Mouse (Mus musculus): ENCODE results near the gene Asic2.

Gene Asic2

GRCm38 (mm10) chr11:81964561-81964960, 3.7 kb downstream of the Asic2 start:
- in situ Hi-C loops (cut with MboI, MseI): no loop called here

- in situ Hi-C loops (cut with MboI, MseI): no loop called here
These were observed 13.9 kb downstream of the Asic2 start for GRCm38 (mm10) chr11:81954398-81954797.

- in situ Hi-C loops (cut with MboI, MseI): no loop called here
These were observed 20.2 kb downstream of the Asic2 start for GRCm38 (mm10) chr11:81948021-81948420.

- in situ Hi-C loops (cut with MboI, MseI): no loop called here
These were observed 26.1 kb downstream of the Asic2 start for GRCm38 (mm10) chr11:81942167-81942566.

GRCm38 (mm10) chr11:81940988-81941387, 27.3 kb downstream of the Asic2 start:
- in situ Hi-C loops (cut with MboI, MseI): no loop called here

GRCm38 (mm10) chr11:81937516-81937915, 30.7 kb downstream of the Asic2 start:
- in situ Hi-C loops (cut with MboI, MseI): no loop called here

GRCm38 (mm10) chr11:81926393-81926792, 41.9 kb downstream of the Asic2 start:
- in situ Hi-C loops (cut with MboI, MseI): no loop called here

- in situ Hi-C loops (cut with MboI, MseI): no loop called here
These were observed 44.6 kb downstream of the Asic2 start for GRCm38 (mm10) chr11:81923626-81924025.

- in situ Hi-C loops (cut with MboI, MseI): no loop called here
These were observed 45.2 kb downstream of the Asic2 start for GRCm38 (mm10) chr11:81923096-81923495.

- in situ Hi-C loops (cut with MboI, MseI): no loop called here
These were observed 52.8 kb downstream of the Asic2 start for GRCm38 (mm10) chr11:81915501-81915900.

- in situ Hi-C loops (cut with MboI, MseI): no loop called here
These were observed 55.2 kb downstream of the Asic2 start for GRCm38 (mm10) chr11:81913071-81913470.

GRCm38 (mm10) chr11:81909397-81909894, 58.8 kb downstream of the Asic2 start:
- in situ Hi-C loops (cut with MboI, MseI): no loop called here

GRCm38 (mm10) chr11:81908760-81909159, 59.5 kb downstream of the Asic2 start:
- in situ Hi-C loops (cut with MboI, MseI): no loop called here

GRCm38 (mm10) chr11:81902318-81902717, 65.9 kb downstream of the Asic2 start:
- in situ Hi-C loops (cut with MboI, MseI): no loop called here

GRCm38 (mm10) chr11:81897547-81898354, 70.5 kb downstream of the Asic2 start:
- in situ Hi-C loops (cut with MboI, MseI): no loop called here

- in situ Hi-C loops (cut with MboI, MseI): no loop called here
These were observed 71.7 kb downstream of the Asic2 start for GRCm38 (mm10) chr11:81896511-81896910.

GRCm38 (mm10) chr11:81871506-81872213, 96.6 kb downstream of the Asic2 start:
- in situ Hi-C loops (cut with MboI, MseI): loop anchor here (5.0 kb wide), 1 partner anchor 61 kb away; no protein-coding TSS in a partner anchor

GRCm38 (mm10) chr11:81865661-81866382, 102.4 kb downstream of the Asic2 start:
- in situ Hi-C loops (cut with MboI, MseI): no loop called here

GRCm38 (mm10) chr11:81860250-81860972, 107.8 kb downstream of the Asic2 start, which contains the start of gene 5530401A14Rik:
Gene 5530401A14Rik (plus strand): TSS chr11:81860673.
- in situ Hi-C loops (cut with MboI, MseI): no loop called here

- in situ Hi-C loops (cut with MboI, MseI): no loop called here
These were observed 120.3 kb downstream of the Asic2 start for GRCm38 (mm10) chr11:81847773-81848490.

- in situ Hi-C loops (cut with MboI, MseI): no loop called here
These were observed 122.6 kb downstream of the Asic2 start for GRCm38 (mm10) chr11:81845686-81846036.
